Mouse (Mus musculus) heart, postnatal 36 days (tissue): ENCODE data around the gene Fam229a. TPM values are rescaled to one million over a fixed set of nuclear protein-coding genes. Genes with fewer than 3 reads are reported as not detected.
"Not testable (repeated sequence)": the region's sequence is repeated elsewhere in the genome, so short reads cannot be mapped to it uniquely, and the experiment has no call there.

Experiments used
- DNase-seq, 2 experiments: peaks; one replicate each; pipeline ENCODE4 v3.0.0; 2021 to 2022
- intact Hi-C: fragments of 180-260 bp; cut with DNase I; formaldehyde crosslinking; loops from one replicate; pipeline ENCODE4 v1.15.1; 2025
- total RNA-seq, 2 experiments: library from RNA; stranded (reverse); gene quantifications; 2 replicates each; pipeline ENCODE4 v1.2.3; 2021

Fam229a gene
- total RNA-seq, 2 experiments from 2014 or later: not detected

- peak; percentile 67 to 71 for DNase-seq
- intact Hi-C loops: loop anchor here (1.0 kb wide), 1 partner anchor 19 kb away; no protein-coding TSS in a partner anchor
Observed at GRCm38 (mm10) chr4:129514300-129514898, 23.4 kb downstream of the Fam229a start.

GRCm38 (mm10) chr4:129516925-129517324 lies 25.9 kb downstream of the Fam229a start:
- DNase-seq: no peak
- intact Hi-C loops: no loop called here

DNA sequence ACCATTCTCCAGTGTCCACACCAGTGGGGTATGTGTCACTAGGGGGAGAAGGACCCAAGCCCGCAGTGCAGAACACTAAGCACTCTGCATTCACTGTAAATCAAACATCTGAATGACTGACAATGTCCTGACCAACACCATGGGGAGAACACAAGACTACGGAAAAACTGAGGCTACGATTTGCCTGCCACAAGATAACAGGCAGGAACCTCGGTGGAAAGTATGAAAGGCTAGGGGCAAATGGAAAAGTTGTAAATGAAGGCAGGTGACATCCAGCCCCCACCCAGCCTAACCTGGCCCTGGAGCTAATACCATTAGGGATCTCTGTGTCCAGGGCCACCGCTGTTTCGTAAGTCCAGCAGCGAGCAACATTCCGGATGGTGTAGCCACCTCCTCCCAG lies 27.5 kb downstream of the Fam229a start:
- intact Hi-C loops: no loop called here
- no peak for DNase-seq

DNA sequence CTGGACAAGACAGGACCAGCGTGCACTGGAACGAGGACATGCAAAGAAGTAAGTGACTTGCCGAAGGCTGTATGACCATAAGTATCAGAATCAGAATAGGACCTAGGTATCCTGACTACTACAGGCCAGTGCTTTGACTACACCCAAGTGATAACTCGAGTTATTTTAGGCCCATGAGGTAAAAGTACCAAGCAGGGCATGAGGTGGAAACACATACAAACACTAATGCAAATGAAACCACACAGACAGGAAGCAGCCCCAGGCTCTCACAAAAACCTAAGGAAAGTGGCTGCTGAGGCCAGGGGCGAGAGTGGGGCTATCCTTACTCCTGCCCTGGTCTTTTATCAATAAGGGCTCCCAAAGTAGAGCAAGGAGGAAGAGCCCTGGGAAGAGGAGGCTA lies 34.3 kb downstream of the Fam229a start:
- intact Hi-C loops: no loop called here
- DNase-seq: no peak

DNA sequence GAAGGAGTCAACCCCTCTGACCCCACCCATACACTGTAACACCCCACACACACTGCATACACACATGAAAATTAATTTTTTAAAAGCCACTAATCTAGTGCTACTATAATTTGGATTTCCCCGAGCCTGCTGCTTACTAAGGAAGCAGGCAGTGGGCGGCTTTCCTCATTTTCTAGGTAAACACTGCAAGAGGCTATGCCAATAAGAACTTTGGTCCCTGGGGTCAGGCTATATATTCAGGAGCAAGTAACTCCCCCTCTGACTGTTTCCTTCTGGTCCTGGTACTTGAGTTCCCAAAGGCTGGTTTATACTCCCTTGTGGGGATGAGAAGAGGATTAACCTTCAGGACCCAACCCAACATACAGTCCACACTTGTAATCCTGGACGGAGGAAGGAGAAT lies 34.9 kb downstream of the Fam229a start:
- no peak for DNase-seq
- intact Hi-C loops: no loop called here

GRCm38 (mm10) chr4:129528901-129529300 lies 37.9 kb downstream of the Fam229a start:
- DNase-seq, intact Hi-C loops: not testable (repeated sequence)

DNA sequence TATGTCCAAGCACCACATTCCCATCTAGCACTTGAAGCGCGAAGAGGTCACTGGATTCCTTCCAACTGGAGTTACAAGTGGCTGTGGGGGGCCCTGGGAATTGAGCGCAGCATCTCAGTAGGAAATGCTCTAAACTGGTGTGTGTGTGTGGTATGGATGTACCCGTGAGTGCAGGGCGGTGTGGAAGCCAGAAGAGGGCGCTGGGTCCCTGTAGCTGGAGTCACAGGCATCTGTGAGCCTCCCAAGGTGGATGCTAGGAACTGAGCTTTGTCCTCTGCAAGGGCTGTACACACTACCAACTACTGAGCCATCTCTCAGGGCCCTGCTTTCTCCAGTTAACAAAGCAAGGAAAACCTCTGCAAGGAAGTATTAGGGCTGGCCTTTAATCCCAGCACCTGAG lies 49.0 kb downstream of the Fam229a start:
- DNase-seq: no peak
- intact Hi-C loops: no loop called here

Other genes with a start within 250 kb of the Fam229a start
- 1 to 10 TPM; 3.5 to 3.6 TPM for gene C77080, start 229.8 kb upstream of the Fam229a start, total RNA-seq
- 10 to 100 TPM; 15.8 to 17.1 TPM for gene Sync, start 203.6 kb upstream of the Fam229a start, total RNA-seq
- gene Rbbp4, start 155.8 kb upstream of the Fam229a start, total RNA-seq: 10 to 100 TPM; 70.5 to 80.8 TPM
- gene Zbtb8os, start 155.5 kb upstream of the Fam229a start, total RNA-seq: 10 to 100 TPM; 22.9 to 27.1 TPM
- gene Zbtb8a, start 113.1 kb upstream of the Fam229a start, total RNA-seq: 1 to 10 TPM; 3.3 to 4.1 TPM
- not detected for gene Zbtb8b, start 50.3 kb upstream of the Fam229a start, total RNA-seq
- gene Bsdc1, start 29.6 kb upstream of the Fam229a start, total RNA-seq: 10 to 100 TPM; 50.3 to 53.8 TPM
- gene Tssk3, start 168 bp upstream of the Fam229a start, total RNA-seq: not detected
- gene Marcksl1, start 22.4 kb downstream of the Fam229a start, total RNA-seq: 1 to 10 TPM; 4.4 to 5.7 TPM
- 10 to 100 TPM; 17.7 to 21.1 TPM for gene Hdac1, start 51.5 kb downstream of the Fam229a start, total RNA-seq
- 1 to 10 TPM in 1 of 2 experiments, under 1 TPM in 1; 0.72 to 1.5 TPM for gene Lck, start 82.5 kb downstream of the Fam229a start, total RNA-seq
- under 1 TPM; 0.46 to 1.00 TPM for gene Fam167b, start 87.4 kb downstream of the Fam229a start, total RNA-seq
- 100 to 1,000 TPM; 125 to 129 TPM for gene Eif3i, start 109.5 kb downstream of the Fam229a start, total RNA-seq
- 10 to 100 TPM; 42.7 to 43.6 TPM for gene Tmem234, start 109.5 kb downstream of the Fam229a start, total RNA-seq
- under 1 TPM; 0.44 to 0.95 TPM for gene Dcdc2b, start 123.1 kb downstream of the Fam229a start, total RNA-seq
- 10 to 100 TPM; 14.4 to 18.7 TPM for gene Iqcc, start 127.9 kb downstream of the Fam229a start, total RNA-seq
- gene Ccdc28b, start 132.8 kb downstream of the Fam229a start, total RNA-seq: 10 to 100 TPM; 21.1 to 26.9 TPM
- 10 to 100 TPM; 23.9 to 32.0 TPM for gene Txlna, start 149.9 kb downstream of the Fam229a start, total RNA-seq
- gene Kpna6, start 181.6 kb downstream of the Fam229a start, total RNA-seq: 10 to 100 TPM; 63.3 to 73.1 TPM
- gene Tmem39b, start 205.6 kb downstream of the Fam229a start, total RNA-seq: 1 to 10 TPM; 4.1 to 4.7 TPM